Mouse (Mus musculus): ENCODE data around the gene Yipf7. TPM values are rescaled to one million over a fixed set of nuclear protein-coding genes. Genes with fewer than 3 reads are reported as not detected.

Yipf7 gene
- 0.19 TPM in 1 of 2 replicates, not detected in the other for polyA plus RNA-seq (2016; fragmentation: Nextera tagmentation; extraction: Ambion mirVana)

GRCm38 (mm10) chr5:69542489-69542888 lies at the start of gene Yipf7:
Gene Yipf7, minus strand, starts transcription at chr5:69542648.
- no peak for ATAC-seq (ENCODE audit: insufficient number of reproducible peaks, insufficient read depth, low FRiP score, low TSS enrichment, low read depth)
- Histone ChIP-seq H3K27me3 (no peaks in the 10 kb centered on the region), H3K9ac (replicated peaks) (no peak within 1 kb of the TSS), H3K4me2 (no peak within 1 kb of the TSS), H3K36me3 (no peaks in the 10 kb centered on the region), H3K9me3 (no peaks in the 10 kb centered on the region), H3K4me1 (replicated peaks) (no peaks in the 10 kb centered on the region), H3K27ac (no peak within 1 kb of the TSS), H3K4me3 (replicated peaks) (no peak within 1 kb of the TSS)
- WGBS = 82% methylated on average over 4 of the region's 4 CpGs

- Histone ChIP-seq H3K9me3 (no peaks in the 10 kb centered on the region), H3K4me3 (replicated peaks) (peak within 1 kb of the TSS; percentile 68), H3K27me3 (no peaks in the 10 kb centered on the region), H3K4me1 (replicated peaks) (peaks cover 7% of the 10 kb centered on the region; the same call in 1 of the 2 replicates), H3K4me2 (peak within 1 kb of the TSS; percentile 66), H3K27ac (peak within 1 kb of the TSS; percentile 92), H3K9ac (replicated peaks) (peak within 1 kb of the TSS; percentile 83), H3K36me3 (peaks cover 10% of the 10 kb centered on the region)
- WGBS = 4% methylated on average over 42 of the region's 42 CpGs
- peak; percentile 96 for ATAC-seq (ENCODE audit: insufficient number of reproducible peaks, insufficient read depth, low FRiP score, low TSS enrichment, low read depth)
Measured at GRCm38 (mm10) chr5:69591640-69592461, 49.4 kb upstream of the Yipf7 start, which contains the start of gene Gnpda2. Gene Gnpda2, minus strand, starts transcription at chr5:69592340.

- Histone ChIP-seq H3K4me3 (replicated peaks) (peak overlapping the region; percentile 91), H3K27me3 (no peaks in the 10 kb centered on the region), H3K9ac (replicated peaks) (peak overlapping the region; percentile 96), H3K4me1 (replicated peaks) (peaks cover 6% of the 10 kb centered on the region; the same call in 1 of the 2 replicates), H3K4me2 (peak overlapping the region; percentile 63), H3K9me3 (no peaks in the 10 kb centered on the region), H3K27ac (peak overlapping the region; percentile 91), H3K36me3 (peaks cover 24% of the 10 kb centered on the region)
- 0 out of 2 replicates have a peak, but pooled peaks have one; percentile 10 for ATAC-seq (ENCODE audit: insufficient number of reproducible peaks, insufficient read depth, low FRiP score, low TSS enrichment, low read depth)
- WGBS = 10% methylated on average over 16 of the region's 16 CpGs
Measured at GRCm38 (mm10) chr5:69557404-69557935, 15.0 kb upstream of the Yipf7 start.

- H3K4me3 ChIP-seq (replicated peaks) = peak within 1 kb of the TSS; percentile 91
Measured at GRCm38 (mm10) chr5:69556628-69557403, 14.4 kb upstream of the Yipf7 start, which contains the start of gene Guf1. Gene Guf1, plus strand, starts transcription at chr5:69556923.

GRCm38 (mm10) chr5:69541680-69542079 lies 768 bp downstream of the Yipf7 start:
- no peak overlapping the region for H3K4me2 ChIP-seq
- no peak overlapping the region for H3K4me3 ChIP-seq (replicated peaks)
- no peaks in the 10 kb centered on the region for H3K27me3 ChIP-seq
- H3K9me3 ChIP-seq = no peaks in the 10 kb centered on the region
- ATAC-seq (ENCODE audit: insufficient number of reproducible peaks, insufficient read depth, low FRiP score, low TSS enrichment, low read depth) = no peak
- no peak overlapping the region for H3K27ac ChIP-seq
- 86% methylated on average over 1 of the region's 1 CpGs for WGBS
- no peak overlapping the region for H3K9ac ChIP-seq (replicated peaks)
- H3K36me3 ChIP-seq = no peaks in the 10 kb centered on the region
- no peaks in the 10 kb centered on the region for H3K4me1 ChIP-seq (replicated peaks)

More at GRCm38 (mm10) chr5:69556628-69557403, 14.4 kb upstream of the Yipf7 start, which contains the start of gene Guf1:
- 1% methylated on average over 72 of the region's 72 CpGs for WGBS
- Histone ChIP-seq H3K27ac (peak within 1 kb of the TSS; percentile 91), H3K27me3 (no peaks in the 10 kb centered on the region), H3K9ac (replicated peaks) (peak within 1 kb of the TSS; percentile 96), H3K4me1 (replicated peaks) (peaks cover 6% of the 10 kb centered on the region; the same call in 1 of the 2 replicates), H3K9me3 (no peaks in the 10 kb centered on the region), H3K36me3 (peaks cover 22% of the 10 kb centered on the region), H3K4me2 (peak within 1 kb of the TSS; percentile 63)
- peak; percentile 92 for ATAC-seq (ENCODE audit: insufficient number of reproducible peaks, insufficient read depth, low FRiP score, low TSS enrichment, low read depth)

- ATAC-seq (ENCODE audit: insufficient number of reproducible peaks, insufficient read depth, low FRiP score, low TSS enrichment, low read depth) = no peak
- no peaks in the 10 kb centered on the region for H3K4me1 ChIP-seq (replicated peaks)
- H3K27ac ChIP-seq = no peak overlapping the region
- no peaks in the 10 kb centered on the region for H3K9me3 ChIP-seq
- H3K36me3 ChIP-seq = no peaks in the 10 kb centered on the region
- H3K4me2 ChIP-seq = no peak overlapping the region
- no peaks in the 10 kb centered on the region for H3K27me3 ChIP-seq
- no peak overlapping the region for H3K9ac ChIP-seq (replicated peaks)
- no peak overlapping the region for H3K4me3 ChIP-seq (replicated peaks)
Measured at GRCm38 (mm10) chr5:69523944-69524343, 18.5 kb downstream of the Yipf7 start.

- H3K4me1 ChIP-seq (replicated peaks) = no peaks in the 10 kb centered on the region
- ATAC-seq (ENCODE audit: insufficient number of reproducible peaks, insufficient read depth, low FRiP score, low TSS enrichment, low read depth) = no peak
- H3K4me2 ChIP-seq = no peak overlapping the region
- H3K9me3 ChIP-seq = no peaks in the 10 kb centered on the region
- H3K4me3 ChIP-seq (replicated peaks) = no peak overlapping the region
- H3K27ac ChIP-seq = no peak overlapping the region
- no peak overlapping the region for H3K9ac ChIP-seq (replicated peaks)
- no peaks in the 10 kb centered on the region for H3K27me3 ChIP-seq
- WGBS = 66% methylated on average over 5 of the region's 5 CpGs
- H3K36me3 ChIP-seq = no peaks in the 10 kb centered on the region
Measured at GRCm38 (mm10) chr5:69522064-69522463, 20.4 kb downstream of the Yipf7 start.

GRCm38 (mm10) chr5:69520661-69521278 lies 21.7 kb downstream of the Yipf7 start:
- 39% methylated on average over 7 of the region's 7 CpGs for WGBS
- H3K27ac ChIP-seq = no peak overlapping the region
- H3K4me1 ChIP-seq (replicated peaks) = no peaks in the 10 kb centered on the region
- no peak overlapping the region for H3K4me3 ChIP-seq (replicated peaks)
- no peak overlapping the region for H3K9ac ChIP-seq (replicated peaks)
- H3K9me3 ChIP-seq = no peaks in the 10 kb centered on the region
- H3K27me3 ChIP-seq = no peaks in the 10 kb centered on the region
- ATAC-seq (ENCODE audit: insufficient number of reproducible peaks, insufficient read depth, low FRiP score, low TSS enrichment, low read depth) = no peak
- H3K36me3 ChIP-seq = no peaks in the 10 kb centered on the region
- H3K4me2 ChIP-seq = no peak overlapping the region

- Histone ChIP-seq H3K4me2 (no peak overlapping the region), H3K4me3 (replicated peaks) (no peak overlapping the region), H3K36me3 (no peaks in the 10 kb centered on the region), H3K9ac (replicated peaks) (no peak overlapping the region), H3K27me3 (no peaks in the 10 kb centered on the region), H3K9me3 (no peaks in the 10 kb centered on the region), H3K27ac (no peak overlapping the region), H3K4me1 (replicated peaks) (no peaks in the 10 kb centered on the region)
- ATAC-seq (ENCODE audit: insufficient number of reproducible peaks, insufficient read depth, low FRiP score, low TSS enrichment, low read depth) = no peak
- WGBS = 75% methylated on average over 4 of the region's 4 CpGs
Measured at GRCm38 (mm10) chr5:69512203-69512602, 30.2 kb downstream of the Yipf7 start.

GRCm38 (mm10) chr5:69511631-69512030 lies 30.8 kb downstream of the Yipf7 start:
- Histone ChIP-seq H3K4me1 (replicated peaks) (no peaks in the 10 kb centered on the region), H3K27me3 (no peaks in the 10 kb centered on the region), H3K36me3 (no peaks in the 10 kb centered on the region), H3K9me3 (no peaks in the 10 kb centered on the region), H3K27ac (no peak overlapping the region), H3K9ac (replicated peaks) (no peak overlapping the region), H3K4me2 (no peak overlapping the region), H3K4me3 (replicated peaks) (no peak overlapping the region)
- ATAC-seq (ENCODE audit: insufficient number of reproducible peaks, insufficient read depth, low FRiP score, low TSS enrichment, low read depth) = no peak
- WGBS = 26% methylated on average over 3 of the region's 3 CpGs
